Mouse (Mus musculus) MEL (cell line): ENCODE results near the gene C8a.

Source experiments
- ETS1 ChIP-seq: IDR thresholded peaks from 2 replicates; pipeline ENCODE4 v1.6.1; 2012; ENCODE audit warnings: low read depth, mild to moderate bottlenecking, inconsistent platforms, low read length, improper control_type of control experiment, moderate library complexity
- GATA1 ChIP-seq: IDR thresholded peaks from 2 replicates; pipeline ENCODE4 v1.6.1; 2011; ENCODE audit warnings: low read depth, low read length, improper control_type of control experiment
- HCFC1 ChIP-seq: IDR thresholded peaks from 2 replicates; pipeline ENCODE4 v1.6.1; 2012; ENCODE audit warnings: low read depth, mild to moderate bottlenecking, inconsistent platforms, low read length, improper control_type of control experiment, moderate library complexity
- POLR2A ChIP-seq, 2 experiments: IDR thresholded peaks; 2 replicates each; pipeline ENCODE4 v1.6.1; 2011 to 2012; ENCODE audit warnings: low read length in 2 of 2, mild to moderate bottlenecking in 2 of 2, control low read depth in 1 of 2, improper control_type of control experiment in 1 of 2, low read depth in 1 of 2, moderate library complexity in 1 of 2; ENCODE audit not compliant: control insufficient read depth in 1 of 2, insufficient read depth in 1 of 2, poor library complexity in 1 of 2
- POLR2AphosphoS5 ChIP-seq: IDR thresholded peaks from 2 replicates; pipeline ENCODE4 v1.6.1; 2012; ENCODE audit warnings: low read depth, borderline replicate concordance, mild to moderate bottlenecking, inconsistent platforms, low read length, moderate library complexity, mixed read lengths
- SIN3A ChIP-seq: IDR thresholded peaks from 2 replicates; pipeline ENCODE4 v1.6.1; 2012; ENCODE audit warnings: low read length, improper control_type of control experiment, inconsistent platforms
- TBP ChIP-seq: IDR thresholded peaks from 2 replicates; pipeline ENCODE4 v1.8.0; 2011; ENCODE audit warnings: low read depth, low read length, improper control_type of control experiment
- ZC3H11A ChIP-seq: IDR thresholded peaks from 2 replicates; pipeline ENCODE4 v1.6.1; 2012; ENCODE audit warnings: low read depth, mild to moderate bottlenecking, inconsistent platforms, low read length, improper control_type of control experiment
- ZMIZ1 ChIP-seq: IDR thresholded peaks from 2 replicates; pipeline ENCODE4 v1.6.1; 2012; ENCODE audit warnings: low read depth, mild to moderate bottlenecking, inconsistent platforms, low read length, improper control_type of control experiment, moderate library complexity

DNA sequence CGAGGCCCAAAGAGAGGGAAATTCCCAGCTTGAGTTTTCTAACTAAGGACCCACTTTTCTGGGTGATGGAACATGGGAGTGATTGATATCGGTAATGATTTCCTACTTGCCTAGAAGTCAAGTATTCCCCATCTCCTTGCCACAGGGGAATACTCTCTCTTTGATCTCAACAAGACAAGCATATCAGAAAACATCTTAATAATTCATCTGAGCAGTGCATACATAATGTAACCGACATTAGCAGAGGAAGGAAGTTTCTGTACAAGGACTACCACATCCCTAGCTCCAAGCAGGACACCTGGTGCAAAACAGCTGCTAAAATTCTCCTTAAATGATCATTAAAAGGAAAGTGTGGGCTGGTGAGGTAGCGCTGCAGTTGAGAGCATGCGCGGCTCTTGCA, 28.9 kb upstream of the C8a start:
- TF ChIP-seq GATA1, result no peak
- TF ChIP-seq ZC3H11A, result no peak
- TF ChIP-seq POLR2AphosphoS5, result no peak
- no peak for TF ChIP-seq ZMIZ1
- no peak for TF ChIP-seq POLR2A (IDR thresholded peaks at IDR 0.05; ENCODE audit: control insufficient read depth in 1 of 2, insufficient read depth in 1 of 2, low read depth in 1 of 2, low read length in 2 of 2, poor library complexity in 1 of 2)
- TF ChIP-seq TBP, result no peak
- TF ChIP-seq SIN3A, result no peak
- no peak for TF ChIP-seq HCFC1
- TF ChIP-seq ETS1, result no peak
